Comparison of ENCODE assay signal across 9 mouse cellular contexts in the genomic region with DNA sequence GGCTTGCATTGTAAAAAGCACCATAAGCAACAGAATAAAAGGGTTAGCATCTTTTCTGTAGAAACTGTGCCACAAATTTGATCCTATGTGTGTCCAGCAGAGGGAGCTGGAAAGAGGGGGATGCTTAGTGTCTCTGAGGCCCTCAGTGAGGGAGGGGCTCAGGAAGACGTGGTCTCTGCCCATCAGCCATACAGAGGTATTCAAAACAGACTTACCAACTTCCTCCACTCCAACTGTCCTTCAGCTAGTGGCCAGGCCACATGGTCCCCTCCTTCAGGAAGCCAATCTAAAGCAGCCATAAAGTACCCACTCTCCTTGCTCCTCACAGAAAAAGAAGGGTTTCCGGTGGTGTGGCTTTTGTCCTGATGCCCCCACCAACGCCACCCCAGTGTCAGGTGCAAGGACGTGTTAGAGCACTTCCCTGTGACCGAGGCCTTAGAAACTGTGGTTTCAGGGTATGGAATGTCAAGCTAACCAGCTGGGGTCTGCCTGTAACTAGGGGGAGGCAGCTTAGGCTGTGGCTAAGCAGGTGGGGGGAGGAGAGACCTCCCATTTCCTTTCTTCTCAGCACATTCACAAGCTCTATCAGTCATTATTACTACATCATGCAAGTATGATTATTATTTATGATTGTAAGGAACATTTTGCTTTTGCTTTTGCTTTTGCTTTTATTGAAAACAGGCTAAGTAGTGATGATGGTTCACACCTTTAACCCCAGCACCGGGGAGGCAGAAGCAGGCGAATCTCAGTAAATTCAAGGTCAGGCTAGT. TPM values are rescaled to one million over a fixed set of nuclear protein-coding genes. Genes with fewer than 3 reads are reported as not detected.
DNase-seq lines count a peak whose midpoint lies in the region; ATAC-seq lines count a peak whose summit lies in the region.
"Had no signal": no experiment of that assay in that cellular context is flagged by ENCODE, and none has a peak within 500 bp of the region (broad histone marks: within the 10 kb centered on the region; RNA-seq: fewer than 3 reads in every experiment).

No protein-coding gene starts in this region.

- no peaks in the 10 kb centered on the region for H3K27me3 ChIP-seq in kidney, embryonic 14.5 days (ENCODE audit: control insufficient read depth, insufficient read depth, low read length)
- H3K27me3 ChIP-seq in forebrain, embryonic 12.5 days = no peaks in the 10 kb centered on the region
- H3K27me3 ChIP-seq in kidney, embryonic 16.5 days (ENCODE audit: insufficient read depth, low read length) = no peaks in the 10 kb centered on the region

- no peak overlapping the region for H3K4me2 ChIP-seq in kidney, embryonic 14.5 days (replicated peaks; ENCODE audit: low read depth, low read length)
- no peak overlapping the region for H3K4me2 ChIP-seq in forebrain, embryonic 12.5 days
- H3K4me2 ChIP-seq in kidney, embryonic 16.5 days (replicated peaks; ENCODE audit: low read depth, low read length) = no peak overlapping the region

- no peaks in the 10 kb centered on the region for H3K9me3 ChIP-seq in kidney, embryonic 14.5 days (ENCODE audit: control insufficient read depth, low read length)
- no peaks in the 10 kb centered on the region for H3K9me3 ChIP-seq in forebrain, embryonic 12.5 days
- no peaks in the 10 kb centered on the region for H3K9me3 ChIP-seq in kidney, embryonic 16.5 days (ENCODE audit: low read length)

- no peaks in the 10 kb centered on the region for H3K36me3 ChIP-seq in kidney, embryonic 14.5 days (ENCODE audit: control insufficient read depth, insufficient read depth, low read length)
- H3K36me3 ChIP-seq in forebrain, embryonic 12.5 days (replicated peaks) = peaks cover 24% of the 10 kb centered on the region; the same call in 1 of the 2 replicates
- H3K36me3 ChIP-seq in kidney, embryonic 16.5 days (ENCODE audit: insufficient read depth, low read length) = peaks cover 12% of the 10 kb centered on the region

- no peak overlapping the region for H3K4me3 ChIP-seq in kidney, embryonic 14.5 days (ENCODE audit: low read length)
- H3K4me3 ChIP-seq in forebrain, embryonic 12.5 days (replicated peaks) = no peak overlapping the region
- H3K4me3 ChIP-seq in kidney, embryonic 16.5 days (ENCODE audit: low read length) = no peak overlapping the region
- H3K4me3 ChIP-seq: myocyte had no signal

- no peak overlapping the region for H3K27ac ChIP-seq in kidney, embryonic 14.5 days (ENCODE audit: low read depth, low read length)
- H3K27ac ChIP-seq in forebrain, embryonic 12.5 days = no peak overlapping the region
- no peak overlapping the region; the same call in 1 of the 2 replicates for H3K27ac ChIP-seq in kidney, embryonic 16.5 days (ENCODE audit: low read length)

- H3K4me1 ChIP-seq in kidney, embryonic 14.5 days (ENCODE audit: control insufficient read depth, insufficient read depth, low read length) = no peaks in the 10 kb centered on the region
- H3K4me1 ChIP-seq in forebrain, embryonic 12.5 days = no peaks in the 10 kb centered on the region
- no peaks in the 10 kb centered on the region for H3K4me1 ChIP-seq in kidney, embryonic 16.5 days (ENCODE audit: insufficient read depth, low read length)

- WGBS in kidney, embryonic 14.5 days = 62% methylated on average over 7 of the region's 7 CpGs
- WGBS in forebrain, embryonic 12.5 days = 65% methylated on average over 7 of the region's 7 CpGs
- WGBS in kidney, embryonic 16.5 days = 60% methylated on average over 7 of the region's 7 CpGs

- 0 out of 2 replicates have a peak, but pooled peaks have one; percentile 60 for ATAC-seq in kidney, embryonic 14.5 days (ENCODE audit: low FRiP score, low TSS enrichment)
- ATAC-seq in forebrain, embryonic 12.5 days (ENCODE audit: low FRiP score) = 0 out of 2 replicates have a peak, but pooled peaks have one; percentile 44
- ATAC-seq in kidney, embryonic 16.5 days (ENCODE audit: low FRiP score, low TSS enrichment) = no peak

- DNase-seq in kidney, postnatal 10 days = no peak
- peak; percentile 82 for DNase-seq in ES-CJ7 (ENCODE audit: low read depth, low spot score)
- peak; percentile 77 for DNase-seq in naive thymus-derived CD4-positive, alpha-beta T cell, adult 2 months (ENCODE audit: low read depth)
- DNase-seq in cerebellum, postnatal 4 days (ENCODE audit: low spot score in 2 of 2) = no peak
- no peak for DNase-seq in left cerebral cortex, adult 18-20 months (ENCODE audit: low spot score in 2 of 2)

- no peak overlapping the region for H3K9ac ChIP-seq in kidney, embryonic 14.5 days (ENCODE audit: low read depth, low read length)
- H3K9ac ChIP-seq in forebrain, embryonic 12.5 days = no peak overlapping the region
- no peak overlapping the region for H3K9ac ChIP-seq in kidney, embryonic 16.5 days (replicated peaks; ENCODE audit: low read length)

RNA-seq across cellular contexts. Expression of a gene that starts 7.1 kb away (rescaled TPM):
- 1.1 and 1.3 TPM in 2 replicates for polyA plus RNA-seq in kidney, embryonic 14.5 days (2014; fragmentation: Nextera tagmentation; extraction: Ambion mirVana)
- polyA plus RNA-seq in forebrain, embryonic 12.5 days (2016; fragmentation: Nextera tagmentation; extraction: Ambion mirVana) = 0.87 and 0.93 TPM in 2 replicates
- 2.1 and 2.2 TPM in 2 replicates for polyA plus RNA-seq in kidney, embryonic 16.5 days (2015; fragmentation: Nextera tagmentation; extraction: Ambion mirVana)
- total RNA-seq in left cerebral cortex, adult 18-20 months (2021) = 10 to 100 TPM in 1 of 2 experiments, 1 to 10 TPM in 1; 9.7 to 11.5 TPM

RNA-seq across cellular contexts. Expression of a gene that starts 46.7 kb away (rescaled TPM):
- 16.2 and 16.4 TPM in 2 replicates for polyA plus RNA-seq in kidney, embryonic 14.5 days (2014; fragmentation: Nextera tagmentation; extraction: Ambion mirVana)
- 19.9 and 22.9 TPM in 2 replicates for polyA plus RNA-seq in forebrain, embryonic 12.5 days (2016; fragmentation: Nextera tagmentation; extraction: Ambion mirVana)
- polyA plus RNA-seq in kidney, embryonic 16.5 days (2015; fragmentation: Nextera tagmentation; extraction: Ambion mirVana) = 12.0 and 13.9 TPM in 2 replicates
- total RNA-seq in left cerebral cortex, adult 18-20 months (2021) = 10 to 100 TPM; 13.4 TPM

RNA-seq across cellular contexts. Expression of a gene that starts 49.3 kb away (rescaled TPM):
- 3.9 and 4.4 TPM in 2 replicates for polyA plus RNA-seq in kidney, embryonic 14.5 days (2014; fragmentation: Nextera tagmentation; extraction: Ambion mirVana)
- polyA plus RNA-seq in forebrain, embryonic 12.5 days (2016; fragmentation: Nextera tagmentation; extraction: Ambion mirVana) = 1.5 and 1.8 TPM in 2 replicates
- polyA plus RNA-seq in kidney, embryonic 16.5 days (2015; fragmentation: Nextera tagmentation; extraction: Ambion mirVana) = 4.5 and 5.1 TPM in 2 replicates
- 1 to 10 TPM; 4.4 to 5.2 TPM for total RNA-seq in left cerebral cortex, adult 18-20 months (2021)

Comparison
In these comparisons a context has a peak if more than half of its experiments do, and no peak if none do; other contexts are left out.
1. DNase-seq: peak in ES-CJ7 (single experiment) and naive thymus-derived CD4-positive, alpha-beta T cell, adult 2 months (single experiment); none in kidney, postnatal 10 days (single experiment), cerebellum, postnatal 4 days (0 of 2) and left cerebral cortex, adult 18-20 months (0 of 2).